Comparison of ENCODE assay signal across 8 mouse cellular contexts in the genomic region with DNA sequence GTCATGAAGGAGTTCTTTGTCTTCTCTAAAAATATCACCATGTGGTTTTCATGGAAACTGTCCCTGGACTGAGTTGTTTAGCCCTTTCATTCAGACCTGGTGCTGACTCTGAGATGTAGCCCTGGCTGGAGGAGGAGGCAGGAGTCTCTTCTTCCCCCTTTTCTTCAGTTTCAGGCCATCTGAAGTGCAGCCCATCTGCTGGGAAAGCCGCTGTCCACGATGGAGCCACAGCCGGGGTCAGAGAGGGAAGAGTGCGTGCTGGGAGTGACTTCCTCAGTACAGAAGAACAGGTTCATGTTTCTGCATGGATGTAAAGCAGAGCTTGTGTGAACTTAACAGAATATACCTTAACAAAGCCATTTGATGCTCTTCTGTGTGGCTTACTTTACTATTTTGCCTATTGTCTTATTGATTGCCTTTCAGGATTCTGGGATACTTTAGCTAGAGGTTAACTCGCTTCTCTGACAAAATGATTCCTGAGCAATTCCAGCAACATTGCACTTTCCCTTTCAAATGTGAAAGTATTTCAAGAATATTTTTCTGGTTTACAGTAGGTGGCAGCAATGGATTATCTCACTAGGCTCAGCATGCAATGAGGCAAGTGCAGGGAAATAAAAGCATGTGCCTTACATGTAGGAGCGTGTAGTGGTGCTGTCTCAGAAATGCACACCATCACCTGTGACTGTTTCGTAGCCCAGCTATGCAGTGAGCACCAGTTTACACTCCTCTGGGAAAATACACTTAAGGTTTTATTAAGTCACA. TPM values are rescaled to one million over a fixed set of nuclear protein-coding genes. Genes with fewer than 3 reads are reported as not detected.
DNase-seq lines count a peak whose midpoint lies in the region; ATAC-seq lines count a peak whose summit lies in the region.
"Had no signal": no experiment of that assay in that cellular context is flagged by ENCODE, and none has a peak within 500 bp of the region (broad histone marks: within the 10 kb centered on the region; RNA-seq: fewer than 3 reads in every experiment).

No protein-coding gene starts in this region.

- H3K27me3 ChIP-seq in forebrain, embryonic 15.5 days, result no peaks in the 10 kb centered on the region
- H3K27me3 ChIP-seq: midbrain, embryonic 12.5 days had no signal

- no peak overlapping the region for H3K4me2 ChIP-seq in forebrain, embryonic 15.5 days (replicated peaks)
- H3K4me2 ChIP-seq: midbrain, embryonic 12.5 days had no signal

- H3K4me3 ChIP-seq in forebrain, embryonic 15.5 days, result no peak overlapping the region
- H3K4me3 ChIP-seq: midbrain, embryonic 12.5 days had no signal

- intact Hi-C loops in left cerebral cortex, postnatal 25 days (cut with DNase I), result loop anchor here (5.0 to 10.0 kb wide), 4 partner anchors 171 to 398 kb away; partner anchors contain the start of gene Senp2

- no peaks in the 10 kb centered on the region for H3K9me3 ChIP-seq in forebrain, embryonic 15.5 days
- H3K9me3 ChIP-seq: midbrain, embryonic 12.5 days had no signal

- H3K4me1 ChIP-seq in forebrain, embryonic 15.5 days, result no peaks in the 10 kb centered on the region
- H3K4me1 ChIP-seq: midbrain, embryonic 12.5 days had no signal

- peak; percentile 24 to 55 for DNase-seq in left cerebral cortex, postnatal 25 days (ENCODE audit: low spot score in 2 of 2)
- no peak for DNase-seq in left cerebral cortex, adult 8-10 months (ENCODE audit: low spot score in 2 of 2)
- peak; percentile 57 for DNase-seq in retina, postnatal 1 day
- DNase-seq in gastrocnemius, adult 8-10 months (ENCODE audit: low spot score in 2 of 2), result no peak
- DNase-seq in spleen, postnatal 10 days (ENCODE audit: low spot score in 2 of 2), result no peak

- H3K36me3 ChIP-seq in forebrain, embryonic 15.5 days, result no peaks in the 10 kb centered on the region
- H3K36me3 ChIP-seq: midbrain, embryonic 12.5 days had no signal

- peak; percentile 32 for ATAC-seq in activated CD4-positive, CD25-positive, alpha-beta regulatory T cell, adult 4 months
- ATAC-seq in forebrain, embryonic 15.5 days (replicated peaks), result peak; percentile 88

- H3K27ac ChIP-seq in forebrain, embryonic 15.5 days (replicated peaks), result no peak overlapping the region
- H3K27ac ChIP-seq: midbrain, embryonic 12.5 days had no signal

- no peak overlapping the region; the same call in 1 of the 2 replicates for H3K9ac ChIP-seq in forebrain, embryonic 15.5 days (replicated peaks)
- H3K9ac ChIP-seq: midbrain, embryonic 12.5 days had no signal

- 63% methylated on average over 7 of the region's 7 CpGs for WGBS in forebrain, embryonic 15.5 days

RNA-seq across cellular contexts. Expression of gene Map3k13, which starts 42.3 kb away (rescaled TPM):
- total RNA-seq in left cerebral cortex, postnatal 25 days (2021), result 10 to 100 TPM; 14.7 to 16.0 TPM
- total RNA-seq in left cerebral cortex, adult 8-10 months (2022), result 10 to 100 TPM; 13.6 to 17.6 (median 15.8) TPM
- polyA plus RNA-seq in activated CD4-positive, CD25-positive, alpha-beta regulatory T cell, adult 4 months (2017; shearing (Covaris generic)), result under 1 TPM; 0.19 to 0.36 TPM
- 5.7 and 5.8 TPM in 2 replicates for polyA plus RNA-seq in forebrain, embryonic 15.5 days (2015; fragmentation: Nextera tagmentation; extraction: Ambion mirVana)
- total RNA-seq in gastrocnemius, adult 8-10 months (2022), result under 1 TPM; 0.56 to 0.75 (median 0.61) TPM

RNA-seq across cellular contexts. Expression of gene Ehhadh, which starts 48.9 kb away (rescaled TPM):
- 1 to 10 TPM; 1.5 to 1.7 TPM for total RNA-seq in left cerebral cortex, postnatal 25 days (2021)
- 1 to 10 TPM; 2.4 to 3.3 (median 2.6) TPM for total RNA-seq in left cerebral cortex, adult 8-10 months (2022)
- polyA plus RNA-seq in activated CD4-positive, CD25-positive, alpha-beta regulatory T cell, adult 4 months (2017; shearing (Covaris generic)), result 1 to 10 TPM; 5.0 to 6.4 TPM
- polyA plus RNA-seq in forebrain, embryonic 15.5 days (2015; fragmentation: Nextera tagmentation; extraction: Ambion mirVana), result 0.51 and 0.85 TPM in 2 replicates
- total RNA-seq in gastrocnemius, adult 8-10 months (2022), result 1 to 10 TPM; 6.1 to 8.3 (median 7.1) TPM

Comparison
In these comparisons a context has a peak if more than half of its experiments do, and no peak if none do; other contexts are left out.
1. DNase-seq: peak in left cerebral cortex, postnatal 25 days (2 of 2) and retina, postnatal 1 day (single experiment); none in left cerebral cortex, adult 8-10 months (0 of 2), gastrocnemius, adult 8-10 months (0 of 2) and spleen, postnatal 10 days (0 of 2).
2. RNA of gene Map3k13, which starts 42.3 kb away (total RNA-seq): 13.6 to 17.6 TPM in left cerebral cortex, adult 8-10 months and 14.7 to 16.0 TPM in left cerebral cortex, postnatal 25 days; 0.56 to 0.75 TPM in gastrocnemius, adult 8-10 months; every median in the first group is over 4 times any median in the second.